Mouse (Mus musculus) lung, postnatal 0 days (tissue): ENCODE measurements around the gene Cfap299.

Experiments
- CTCF ChIP-seq: IDR thresholded peaks from 2 replicates; pipeline ENCODE4 v1.5.1; 2016; ENCODE audit warnings: antibody characterized with exemption, mild to moderate bottlenecking
- EP300 ChIP-seq: IDR thresholded peaks from 2 replicates; pipeline ENCODE4 v1.6.1; 2016; ENCODE audit warnings: antibody characterized with exemption, mild to moderate bottlenecking, control low read depth

- TF ChIP-seq CTCF (no peak), EP300 (0 out of 2 replicates have a peak, but pooled peaks have one; percentile 21)
Measured at GRCm38 (mm10) chr5:98844664-98845063, 515.6 kb downstream of the Cfap299 start.
